Mouse (Mus musculus) ES-E14 (cell line): ENCODE results near the gene Trp53bp2. TPM values are rescaled to one million over a fixed set of nuclear protein-coding genes. Genes with fewer than 3 reads are reported as not detected.

Experiments used
- DNase-seq: peaks from one replicate; pipeline ENCODE4 v3.0.0-alpha.2; 2013; ENCODE audit warnings: low read depth, low spot score
- H3K27ac ChIP-seq: 2 replicates; pipeline ENCODE4 v1.5.1; 2012; ENCODE audit warnings: low read depth, mild to moderate bottlenecking, low read length, moderate library complexity, mixed read lengths; ENCODE audit not compliant: poor library complexity, insufficient read depth, severe bottlenecking
- H3K36me3 ChIP-seq: 2 replicates; pipeline ENCODE4 v1.6.1; 2012; ENCODE audit warnings: mild to moderate bottlenecking, low read length, moderate library complexity, mixed read lengths; ENCODE audit not compliant: control insufficient read depth, poor library complexity, insufficient read depth, severe bottlenecking
- H3K4me1 ChIP-seq, 2 experiments: fragments of 150-350 bp in 1 of 2; sonication (generic) in 1 of 2; 2 replicates each; pipeline ENCODE4 v1.6.1; 2012; ENCODE audit warnings: low read length in 2 of 2, mild to moderate bottlenecking in 1 of 2, mixed read lengths in 1 of 2; ENCODE audit not compliant: control insufficient read depth in 2 of 2, insufficient read depth in 2 of 2, poor library complexity in 1 of 2
- H3K4me3 ChIP-seq, 2 experiments: fragments of 150-350 bp in 1 of 2; sonication (generic) in 1 of 2; 2 replicates each; pipeline ENCODE4 v1.5.1; 2012; ENCODE audit warnings: low read length in 2 of 2, low read depth in 1 of 2, mild to moderate bottlenecking in 1 of 2, mixed read lengths in 1 of 2; ENCODE audit not compliant: insufficient read depth in 1 of 2, poor library complexity in 1 of 2, severe bottlenecking in 1 of 2
- H3K9ac ChIP-seq: 2 replicates; pipeline ENCODE4 v1.6.1; 2012; ENCODE audit warnings: low read depth, mild to moderate bottlenecking, low read length, mixed read lengths; ENCODE audit not compliant: poor library complexity, insufficient read depth, severe bottlenecking
- H3K9me3 ChIP-seq: fragments of 150-350 bp; sonication (generic); 2 replicates; pipeline ENCODE4 v1.6.1; 2012; ENCODE audit warnings: low read depth, mild to moderate bottlenecking, low read length; ENCODE audit not compliant: control insufficient read depth, insufficient read depth
- CHD2 ChIP-seq: IDR thresholded peaks from 2 replicates; pipeline ENCODE4 v1.6.1; 2014; ENCODE audit warnings: mild to moderate bottlenecking, low read depth, low read length, inconsistent platforms
- HCFC1 ChIP-seq: IDR thresholded peaks from 2 replicates; pipeline ENCODE4 v1.6.1; 2012; ENCODE audit warnings: low read length, inconsistent platforms, borderline replicate concordance; ENCODE audit not compliant: insufficient read depth
- MAFK ChIP-seq: IDR thresholded peaks from 2 replicates; pipeline ENCODE4 v1.6.1; 2014; ENCODE audit warnings: mild to moderate bottlenecking, low read depth, low read length, inconsistent platforms; ENCODE audit not compliant: insufficient read depth
- ZC3H11A ChIP-seq: IDR thresholded peaks from 2 replicates; pipeline ENCODE4 v1.6.1; 2012; ENCODE audit warnings: low read depth, mild to moderate bottlenecking, inconsistent platforms, low read length, borderline replicate concordance
- ZNF384 ChIP-seq: IDR thresholded peaks from 2 replicates; pipeline ENCODE4 v1.6.1; 2012; ENCODE audit warnings: low read depth, low read length, inconsistent platforms
- in situ Hi-C, 2 experiments: fragments of 600-800 bp; cut with MboI; formaldehyde crosslinking; loops; one replicate each; pipeline ENCODE4 v1.15.1; 2025; ENCODE audit warnings: low sequenced_read_pairs in 2 of 2, inconsistent platforms in 1 of 2; ENCODE audit not compliant: unreplicated experiment in 2 of 2
- total RNA-seq: library from RNA; depleted of rRNA; stranded (reverse); fragments of 300-350 nt; gene quantifications from 2 replicates; pipeline ENCODE4 v1.2.3, GENCODE M21; 2012

The Trp53bp2 gene
- total RNA-seq, 1 experiment: 9.5 TPM

DNA sequence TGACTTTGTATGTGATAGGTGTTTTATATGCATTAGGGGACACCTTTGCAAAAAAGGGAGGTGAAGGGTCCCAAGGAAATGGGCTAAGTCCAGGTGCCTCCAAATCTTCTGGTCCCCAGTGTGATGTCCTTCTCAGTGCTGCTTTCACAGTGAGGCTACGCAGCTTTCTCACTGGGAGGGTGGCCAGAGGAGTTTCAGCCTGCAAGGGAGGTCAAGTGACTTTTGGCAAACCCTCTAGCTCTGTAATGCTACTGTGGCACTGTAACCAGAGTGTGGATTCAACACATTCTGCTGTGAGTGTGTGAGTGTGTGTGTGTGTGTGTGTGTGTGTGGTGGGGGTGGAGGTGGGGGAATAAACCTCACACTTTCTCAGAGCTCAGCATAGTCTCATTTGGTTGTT lies 18.5 kb downstream of the Trp53bp2 start:
- H3K9ac ChIP-seq: no peak overlapping the region
- H3K4me3 ChIP-seq: no peak overlapping the region
- H3K27ac ChIP-seq: no peak overlapping the region
- no peaks in the 10 kb centered on the region for H3K9me3 ChIP-seq
- H3K36me3 ChIP-seq: peaks cover 4% of the 10 kb centered on the region; the same call in 1 of the 2 replicates
- in situ Hi-C loops: no loop called here
- peaks cover 0 to 3% of the 10 kb centered on the region in 2 experiments; a peak in 1 of 4 replicates for H3K4me1 ChIP-seq
- DNase-seq: no peak
- TF ChIP-seq HCFC1: no peak
- TF ChIP-seq ZNF384: no peak
- no peak for TF ChIP-seq CHD2
- no peak for TF ChIP-seq MAFK
- TF ChIP-seq ZC3H11A: no peak

DNA sequence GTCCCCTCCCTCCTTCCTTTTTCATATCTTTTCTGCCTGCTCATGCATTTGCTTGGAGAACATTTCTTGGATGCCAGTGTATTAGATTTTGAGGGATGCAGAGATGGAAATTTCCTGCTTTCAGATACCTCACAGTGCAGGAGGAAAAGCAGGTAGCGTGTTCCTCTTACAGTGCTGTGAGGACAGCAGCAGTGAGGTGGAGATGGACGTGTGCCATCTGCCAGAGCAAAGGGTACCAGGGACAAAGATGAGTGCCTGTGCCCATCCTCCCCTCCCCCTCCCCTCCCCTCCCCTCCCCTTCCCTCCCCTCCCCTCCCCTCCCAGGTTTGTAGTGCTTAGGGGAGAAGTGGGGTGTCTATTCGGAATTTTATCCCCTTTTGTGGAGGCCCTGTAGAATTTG lies 20.9 kb downstream of the Trp53bp2 start:
- in situ Hi-C loops: no loop called here
- Histone ChIP-seq H3K9me3 (no peaks in the 10 kb centered on the region), H3K36me3 (peaks cover 4% of the 10 kb centered on the region; the same call in 1 of the 2 replicates), H3K9ac (no peak overlapping the region), H3K4me3 (no peak overlapping the region), H3K27ac (no peak overlapping the region), H3K4me1 (peaks cover 0 to 3% of the 10 kb centered on the region in 2 experiments; a peak in 1 of 4 replicates)
- DNase-seq: no peak
- TF ChIP-seq MAFK (no peak), ZNF384 (no peak), CHD2 (no peak), ZC3H11A (no peak), HCFC1 (no peak)

DNA sequence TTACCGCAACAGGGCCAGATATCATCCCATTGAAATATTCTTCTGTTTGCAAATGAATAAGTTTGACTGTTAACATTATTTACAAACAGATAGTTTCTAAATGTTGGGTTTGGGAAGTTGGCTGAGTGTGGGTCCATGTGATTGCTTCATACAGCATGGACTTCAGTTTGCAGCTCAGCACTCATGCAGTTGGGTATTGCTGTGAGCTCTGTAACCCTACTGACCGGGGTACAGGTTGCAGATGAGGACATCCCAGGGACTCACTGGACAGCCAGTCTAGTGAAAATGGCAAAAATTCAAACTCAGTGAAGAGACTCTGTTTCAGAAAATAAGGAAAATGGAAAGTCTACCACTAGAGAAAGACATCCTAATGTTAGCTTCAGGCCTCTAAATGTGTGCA lies 21.7 kb downstream of the Trp53bp2 start:
- Histone ChIP-seq H3K36me3 (peaks cover 4% of the 10 kb centered on the region; the same call in 1 of the 2 replicates), H3K4me1 (peaks cover 0 to 3% of the 10 kb centered on the region in 2 experiments; a peak in 1 of 4 replicates), H3K27ac (no peak overlapping the region), H3K9ac (no peak overlapping the region), H3K4me3 (no peak overlapping the region), H3K9me3 (no peaks in the 10 kb centered on the region)
- no peak for DNase-seq
- in situ Hi-C loops: no loop called here
- TF ChIP-seq MAFK: no peak
- TF ChIP-seq ZC3H11A: no peak
- TF ChIP-seq CHD2: no peak
- no peak for TF ChIP-seq HCFC1
- TF ChIP-seq ZNF384: no peak

DNA sequence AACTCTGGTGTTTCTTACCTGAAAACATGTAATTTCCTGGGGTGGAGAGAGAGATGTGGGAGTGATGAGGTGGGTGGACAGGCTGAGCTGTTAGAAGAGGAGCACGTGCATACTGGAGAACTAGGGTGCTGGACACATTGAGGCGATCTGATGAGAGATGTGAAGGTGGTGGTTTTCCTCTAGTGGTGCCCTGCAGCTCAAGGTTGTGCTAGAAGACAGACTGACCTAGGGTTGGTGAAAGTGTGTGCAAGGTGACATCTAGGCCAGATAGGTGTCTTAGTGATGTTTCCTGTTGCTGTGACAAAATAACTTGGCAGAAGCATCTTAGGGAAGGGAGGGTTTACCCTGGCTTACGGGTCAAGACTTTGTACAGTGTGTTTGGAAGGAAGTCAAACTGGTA lies 23.1 kb downstream of the Trp53bp2 start:
- in situ Hi-C loops: no loop called here
- DNase-seq: no peak
- Histone ChIP-seq H3K27ac (no peak overlapping the region), H3K9me3 (no peaks in the 10 kb centered on the region), H3K9ac (no peak overlapping the region), H3K36me3 (peaks cover 4% of the 10 kb centered on the region; the same call in 1 of the 2 replicates), H3K4me3 (no peak overlapping the region), H3K4me1 (peaks cover 0 to 3% of the 10 kb centered on the region in 2 experiments; a peak in 1 of 4 replicates)
- TF ChIP-seq MAFK (no peak), ZNF384 (no peak), ZC3H11A (no peak), CHD2 (no peak), HCFC1 (no peak)
